Mouse (Mus musculus) bone marrow, adult 2 months (tissue): ENCODE measurements around the gene Btn2a2. TPM values are rescaled to one million over a fixed set of nuclear protein-coding genes. Genes with fewer than 3 reads are reported as not detected.

Source experiments
- H3K27ac ChIP-seq: fragments of 200-500 bp; 2 replicates; pipeline ENCODE4 v1.5.1; 2012; ENCODE audit warnings: low read depth, mild to moderate bottlenecking, control low read depth, inconsistent platforms, low read length; ENCODE audit not compliant: control insufficient read depth, poor library complexity, insufficient read depth
- H3K4me1 ChIP-seq: fragments of 200-500 bp; 2 replicates; pipeline ENCODE4 v1.6.1; 2011; ENCODE audit warnings: low read length; ENCODE audit not compliant: control insufficient read depth, insufficient read depth
- H3K4me3 ChIP-seq: fragments of 200-500 bp; replicated peaks from 2 replicates; pipeline ENCODE3; 2011; ENCODE audit warnings: mild to moderate bottlenecking, low read depth, low read length, control low read depth; ENCODE audit not compliant: control insufficient read depth
- CTCF ChIP-seq: fragments of 200-500 bp; IDR thresholded peaks from 2 replicates; pipeline ENCODE4 v1.5.1; 2011; ENCODE audit warnings: low read length, control low read depth; ENCODE audit not compliant: control insufficient read depth, insufficient read depth
- POLR2A ChIP-seq: fragments of 200-500 bp; IDR thresholded peaks from 2 replicates; pipeline ENCODE4 v1.6.1; 2011; ENCODE audit warnings: low read depth, mild to moderate bottlenecking, control low read depth, low read length, borderline replicate concordance; ENCODE audit not compliant: control insufficient read depth
- WGBS: fragments of 180-500 bp; shearing (Covaris S2); methylation state at CpG from one replicate; pipeline ENCODE4 v1.1.7; 2018; 5-methylcytosine and 5-hydroxymethylcytosine counted together
- polyA plus RNA-seq: library from polyadenylated mRNA; stranded (reverse); fragments of >200 nt; gene quantifications from 2 replicates; pipeline ENCODE4 v1.2.4, GENCODE M21; 2011; ENCODE audit warnings: low replicate concordance; ENCODE audit not compliant: missing spikeins, insufficient read depth, insufficient read length

The Btn2a2 gene
- polyA plus RNA-seq, 1 experiment = not detected

DNA sequence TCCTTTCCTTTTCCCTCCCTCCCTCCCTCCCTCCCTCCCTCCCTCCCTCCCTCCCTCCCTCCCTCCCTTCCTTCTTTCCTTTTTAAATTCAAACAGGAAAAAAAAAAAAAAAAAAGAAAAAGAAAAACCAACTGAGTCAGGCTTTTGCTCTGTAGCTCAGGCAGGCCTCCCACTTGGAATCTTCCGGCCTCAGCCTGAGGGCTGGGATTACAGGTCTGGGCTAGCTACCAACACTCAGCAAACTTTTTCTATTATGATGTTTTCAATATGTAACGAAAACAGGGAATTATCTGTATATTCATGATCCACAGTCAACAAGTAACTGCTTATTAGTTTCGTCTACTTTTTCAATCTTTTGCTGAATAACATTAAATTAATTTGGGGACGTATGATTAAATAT, 14.3 kb upstream of the Btn2a2 start:
- TF ChIP-seq POLR2A = no peak
- no peak for TF ChIP-seq CTCF
- Histone ChIP-seq H3K4me3 (no peak overlapping the region), H3K27ac (no peak overlapping the region), H3K4me1 (no peaks in the 10 kb centered on the region; the same call in 1 of the 2 replicates)
- 86% methylated on average over 4 of the region's 4 CpGs for WGBS

DNA sequence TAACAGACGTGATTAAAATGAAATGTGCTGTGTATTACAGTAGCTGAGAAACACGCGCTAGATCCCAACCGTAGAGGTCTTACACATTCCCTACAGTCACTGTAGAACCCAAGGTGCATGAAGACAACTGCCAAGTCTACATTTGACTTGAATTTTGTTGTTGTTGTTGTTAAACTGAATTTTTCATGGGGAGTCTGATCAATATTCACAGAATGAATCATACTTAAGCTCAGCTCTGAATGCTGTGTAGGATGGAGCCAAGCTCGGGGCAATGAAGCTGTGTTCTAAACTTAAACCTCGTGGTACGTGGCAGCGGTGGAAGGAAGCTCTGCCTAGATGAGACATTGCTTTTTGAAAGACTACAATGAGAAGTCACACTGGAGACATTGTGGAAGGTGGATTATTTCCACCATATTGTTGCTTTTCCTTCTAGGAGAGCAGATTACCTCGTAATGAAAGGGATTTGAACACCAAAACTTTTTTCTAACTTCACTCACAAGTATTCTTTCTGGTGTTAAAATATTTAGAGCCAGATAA, 13.4 kb upstream of the Btn2a2 start:
- no peak overlapping the region for H3K4me3 ChIP-seq
- WGBS = 76% methylated on average over 9 of the region's 9 CpGs
- no peak overlapping the region for H3K27ac ChIP-seq

DNA sequence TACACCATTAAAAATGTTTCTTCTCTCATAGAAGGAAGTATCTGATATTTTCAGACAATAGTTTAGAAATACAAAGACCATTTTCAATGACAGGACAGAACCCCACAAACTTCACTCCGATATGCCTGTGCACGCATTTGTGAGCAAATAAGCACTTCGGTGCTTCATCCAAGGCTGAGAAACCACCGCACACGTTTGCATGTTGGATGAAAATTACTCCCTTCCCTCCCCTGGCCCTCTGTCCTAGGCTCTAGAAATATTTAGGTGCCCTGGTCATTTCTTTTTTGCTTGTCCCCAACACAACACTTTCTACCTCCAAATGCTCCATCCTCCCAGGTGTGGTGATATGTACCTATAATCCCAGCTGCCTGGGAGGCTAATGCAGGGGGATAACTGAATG, 12.9 kb upstream of the Btn2a2 start:
- Histone ChIP-seq H3K4me3 (no peak overlapping the region), H3K27ac (no peak overlapping the region), H3K4me1 (no peaks in the 10 kb centered on the region; the same call in 1 of the 2 replicates)
- WGBS = 64% methylated on average over 5 of the region's 5 CpGs
- TF ChIP-seq POLR2A = no peak
- TF ChIP-seq CTCF = no peak

More for the DNA sequence above, 13.4 kb upstream of the Btn2a2 start:
- TF ChIP-seq CTCF = no peak
- no peak for TF ChIP-seq POLR2A
- H3K4me1 ChIP-seq = no peaks in the 10 kb centered on the region; the same call in 1 of the 2 replicates

DNA sequence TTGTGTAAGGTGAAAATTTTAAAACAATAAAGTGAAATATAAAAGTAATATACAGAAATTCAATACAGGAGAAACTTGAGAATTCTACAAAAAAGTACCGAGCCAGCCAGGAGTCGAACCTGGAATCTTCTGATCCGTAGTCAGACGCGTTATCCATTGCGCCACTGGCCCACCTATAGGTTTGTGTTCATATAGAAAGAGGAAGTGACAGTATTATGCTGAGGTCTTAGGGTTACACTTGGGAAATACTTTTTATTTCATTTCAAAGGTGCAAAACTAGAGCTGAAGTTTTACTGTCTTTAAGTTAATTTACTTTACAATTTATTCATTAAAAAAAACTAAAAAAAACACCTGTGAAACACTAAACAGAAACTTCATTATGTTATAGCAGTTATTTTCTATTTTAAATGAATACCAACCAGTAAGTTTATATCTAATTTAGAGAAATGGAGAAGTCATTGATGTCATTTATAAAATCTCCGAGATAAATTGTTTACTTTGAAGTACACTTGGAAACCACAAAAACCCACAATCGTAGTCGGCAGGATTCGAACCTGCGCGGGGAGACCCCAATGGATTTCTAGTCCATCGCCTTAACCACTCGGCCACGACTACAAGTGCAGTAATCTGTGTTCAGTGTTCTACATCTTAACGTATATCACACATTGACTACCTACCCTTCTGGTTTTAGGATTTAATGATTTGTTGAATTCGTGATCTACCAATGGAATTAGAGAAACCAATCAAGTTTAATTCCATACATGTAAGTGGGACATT, 12.0 kb upstream of the Btn2a2 start:
- no peak for TF ChIP-seq CTCF
- no peak for TF ChIP-seq POLR2A
- Histone ChIP-seq H3K27ac (no peak overlapping the region), H3K4me3 (no peak overlapping the region), H3K4me1 (no peaks in the 10 kb centered on the region; the same call in 1 of the 2 replicates)
- 12% methylated on average over 17 of the region's 17 CpGs for WGBS

DNA sequence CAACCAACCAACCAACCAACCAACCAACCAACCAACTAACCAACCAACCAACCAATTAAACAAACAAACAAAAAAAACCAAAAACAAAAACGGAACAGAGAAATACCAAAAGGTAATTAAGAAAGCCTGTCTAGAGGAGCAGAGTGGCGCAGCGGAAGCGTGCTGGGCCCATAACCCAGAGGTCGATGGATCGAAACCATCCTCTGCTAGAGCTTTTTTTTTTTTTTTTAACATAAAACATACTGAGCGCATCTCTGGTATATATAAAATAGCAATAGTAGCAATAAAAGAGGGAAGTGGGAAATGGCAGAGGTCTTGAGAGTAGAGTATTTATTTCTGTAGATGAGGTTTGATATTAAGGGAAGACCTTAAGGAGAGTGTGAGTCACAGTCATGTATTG, 11.3 kb upstream of the Btn2a2 start:
- no peaks in the 10 kb centered on the region; the same call in 1 of the 2 replicates for H3K4me1 ChIP-seq

DNA sequence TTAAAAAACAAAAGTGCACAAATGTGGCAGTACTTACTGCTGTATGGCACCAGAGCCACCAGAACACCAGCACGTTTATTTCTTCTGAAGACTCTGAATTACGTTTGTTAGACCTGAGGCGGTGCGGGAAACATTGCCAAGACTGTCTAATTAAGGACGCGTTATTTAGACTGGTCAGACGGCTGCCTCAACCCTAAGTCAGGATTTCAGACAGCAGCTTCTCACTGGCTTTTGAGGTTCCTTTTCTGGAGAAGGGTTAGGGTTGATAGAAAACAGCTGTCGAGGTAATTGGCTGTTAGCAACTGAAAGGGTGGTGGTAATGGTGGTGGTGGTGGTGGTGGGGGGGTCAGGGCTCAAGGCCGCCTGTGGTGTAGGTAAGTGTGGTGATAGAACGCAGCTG, 10.0 kb upstream of the Btn2a2 start:
- H3K4me3 ChIP-seq = no peak overlapping the region
- no peaks in the 10 kb centered on the region for H3K4me1 ChIP-seq
- H3K27ac ChIP-seq = no peak overlapping the region
- TF ChIP-seq POLR2A (no peak), CTCF (no peak)
- 45% methylated on average over 10 of the region's 10 CpGs for WGBS

More for the DNA sequence above, 11.3 kb upstream of the Btn2a2 start:
- H3K27ac ChIP-seq = no peak overlapping the region
- WGBS = 69% methylated on average over 7 of the region's 7 CpGs
- no peak for TF ChIP-seq CTCF
- no peak for TF ChIP-seq POLR2A
- H3K4me3 ChIP-seq = no peak overlapping the region

DNA sequence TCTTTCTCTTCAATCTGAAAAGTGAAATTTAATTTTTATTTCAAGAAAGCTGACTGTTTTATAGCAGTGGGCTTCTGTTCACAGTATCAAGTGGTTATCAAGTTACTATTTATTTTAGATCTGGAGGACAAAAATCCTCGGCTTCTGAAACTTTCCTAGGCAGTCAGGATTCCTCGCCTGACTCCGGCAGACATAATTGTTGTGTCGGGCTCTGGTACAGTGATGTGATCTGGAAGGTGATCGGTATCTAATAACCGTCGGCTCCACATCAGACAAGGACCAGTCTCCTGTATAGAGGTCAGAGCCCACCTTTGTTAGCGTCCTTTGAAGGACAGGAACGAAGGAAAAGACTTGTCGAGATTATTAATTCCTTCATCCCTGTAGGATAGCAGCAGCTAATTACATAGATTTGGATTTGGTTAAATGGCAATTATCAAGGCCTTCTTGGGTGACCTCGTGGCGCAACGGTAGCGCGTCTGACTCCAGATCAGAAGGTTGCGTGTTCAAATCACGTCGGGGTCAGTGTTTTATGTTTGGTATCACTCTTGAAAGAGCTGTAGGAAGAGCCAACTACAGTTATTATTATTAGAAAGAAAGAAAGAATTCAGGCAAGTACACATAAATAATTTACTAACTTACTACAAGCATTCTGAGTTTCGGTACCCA, 9.1 kb upstream of the Btn2a2 start:
- WGBS = 67% methylated on average over 19 of the region's 19 CpGs
- TF ChIP-seq POLR2A (no peak), CTCF (no peak)
- H3K4me3 ChIP-seq = no peak overlapping the region
- H3K27ac ChIP-seq = no peak overlapping the region
- H3K4me1 ChIP-seq = no peaks in the 10 kb centered on the region

DNA sequence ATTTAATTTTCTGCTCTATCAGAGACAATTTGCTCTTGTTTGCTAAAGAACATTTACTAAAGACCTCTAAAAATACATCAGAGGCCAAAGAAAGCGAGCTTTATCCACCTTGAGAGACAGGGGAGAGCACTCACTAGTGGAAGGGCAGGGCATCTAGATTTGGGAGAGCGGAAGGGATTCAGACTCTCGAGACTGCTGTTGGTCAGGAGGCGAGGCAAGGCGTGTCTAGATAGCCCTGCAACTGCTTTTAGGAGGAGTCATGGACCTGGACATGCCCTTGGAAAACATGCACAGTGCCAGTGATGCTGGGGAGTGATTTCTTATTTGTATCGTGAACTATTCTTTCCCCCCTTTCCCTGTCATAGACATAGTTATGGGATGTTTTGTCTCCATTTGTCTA, 6.9 kb upstream of the Btn2a2 start:
- H3K4me1 ChIP-seq = no peaks in the 10 kb centered on the region

More for the DNA sequence above, 6.9 kb upstream of the Btn2a2 start:
- TF ChIP-seq POLR2A = no peak
- TF ChIP-seq CTCF = no peak
- 83% methylated on average over 6 of the region's 6 CpGs for WGBS
- H3K27ac ChIP-seq = no peak overlapping the region
- H3K4me3 ChIP-seq = no peak overlapping the region
